Mouse (Mus musculus) heart, embryonic 16.5 days (tissue): ENCODE results near the gene Mycbp2. TPM values are rescaled to one million over a fixed set of nuclear protein-coding genes. Genes with fewer than 3 reads are reported as not detected.

Experiments used
- ATAC-seq: fragments of 200-750 bp; cut with Nextera tagmentation; replicated peaks from 2 replicates; pipeline ENCODE4 v1.8.0; 2017; ENCODE audit warnings: moderate number of reproducible peaks; ENCODE audit not compliant: insufficient read depth, low FRiP score; ENCODE audit errors: extremely low read depth
- H3K27ac ChIP-seq: fragments of 300-500 bp; sonication (generic); 2 replicates; pipeline ENCODE4 v1.5.1; 2014; ENCODE audit warnings: mild to moderate bottlenecking, low read length, control low read depth, moderate library complexity
- H3K27me3 ChIP-seq: fragments of 300-500 bp; sonication (generic); 2 replicates; pipeline ENCODE4 v1.6.1; 2014; ENCODE audit warnings: low read length, mixed read lengths; ENCODE audit not compliant: control insufficient read depth, insufficient read depth
- H3K36me3 ChIP-seq: fragments of 300-500 bp; sonication (generic); 2 replicates; pipeline ENCODE4 v1.6.1; 2014; ENCODE audit not compliant: control insufficient read depth, insufficient read depth
- H3K4me1 ChIP-seq: fragments of 300-500 bp; sonication (generic); 2 replicates; pipeline ENCODE4 v1.6.1; 2014; ENCODE audit warnings: low read length, mixed read lengths; ENCODE audit not compliant: control insufficient read depth, insufficient read depth
- H3K4me2 ChIP-seq: fragments of 300-500 bp; sonication (generic); 2 replicates; pipeline ENCODE4 v1.6.1; 2014; ENCODE audit warnings: low read depth, mild to moderate bottlenecking, control low read depth, low read length
- H3K4me3 ChIP-seq: fragments of 300-500 bp; sonication (generic); 2 replicates; pipeline ENCODE4 v1.5.1; 2014; ENCODE audit warnings: mild to moderate bottlenecking, control low read depth, low read length
- H3K9ac ChIP-seq: fragments of 300-500 bp; sonication (generic); 2 replicates; pipeline ENCODE4 v1.6.1; 2014; ENCODE audit warnings: low read length, control low read depth
- H3K9me3 ChIP-seq: fragments of 300-500 bp; sonication (generic); replicated peaks from 2 replicates; pipeline ENCODE4 v1.6.1; 2016; ENCODE audit warnings: low read length; ENCODE audit not compliant: control insufficient read depth
- WGBS: fragments of 180-500 bp; shearing (Covaris S2); extraction: QIAGEN DNeasy Blood & Tissue Kit; methylation state at CpG from one replicate; pipeline ENCODE4 v1.1.7; 2014; 5-methylcytosine and 5-hydroxymethylcytosine counted together
- polyA plus RNA-seq: library from polyadenylated mRNA; unstranded; fragments of >200 nt; fragmentation: Nextera tagmentation; extraction: Ambion mirVana; gene quantifications from 2 replicates; pipeline ENCODE4 v1.2.1, GENCODE M21; 2015

Mycbp2 gene
- polyA plus RNA-seq: 11.4 and 12.7 TPM in 2 replicates

DNA sequence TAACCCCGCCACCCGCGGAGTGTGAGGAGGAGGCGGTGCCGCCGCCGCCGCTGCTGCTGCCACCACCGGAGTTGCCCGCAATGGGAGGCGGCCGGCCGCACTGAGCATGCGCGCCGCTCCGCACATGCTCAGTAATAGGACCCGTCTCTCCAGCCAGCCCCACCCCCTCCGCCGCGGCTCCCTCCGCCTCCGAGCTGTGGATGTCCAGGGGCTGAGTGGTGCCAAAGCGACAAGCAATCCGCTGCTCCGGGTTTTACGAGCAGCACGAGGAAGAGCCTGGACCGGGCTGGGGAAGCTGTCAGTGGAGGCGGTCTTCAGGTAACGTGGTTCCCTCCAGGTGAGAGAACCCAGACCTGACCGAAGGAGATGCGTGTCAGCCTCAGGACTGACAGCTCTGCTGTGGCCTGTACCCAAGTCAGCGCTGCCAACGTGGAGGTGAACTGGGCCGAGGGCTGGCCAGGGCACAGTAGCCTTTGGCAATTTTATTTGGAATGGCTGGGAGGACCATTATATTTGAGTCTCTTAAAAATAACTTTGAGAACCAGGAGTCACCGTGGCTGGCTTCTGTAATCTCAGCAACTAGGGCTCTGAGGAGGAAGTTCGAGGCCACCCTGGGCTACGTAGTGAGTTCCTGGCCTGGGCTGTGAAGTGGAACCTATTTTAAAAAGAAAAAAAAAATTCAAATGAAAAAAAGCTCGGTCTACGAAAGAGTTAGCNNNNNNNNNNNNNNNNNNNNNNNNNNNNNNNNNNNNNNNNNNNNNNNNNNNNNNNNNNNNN lies at the start of gene Mycbp2:
Gene Mycbp2, minus strand, starts transcription at position 86 of the 777 bp plus-strand sequence.
- Histone ChIP-seq H3K9me3 (no peaks in the 10 kb centered on the region), H3K4me3 (peak within 1 kb of the TSS; percentile 88), H3K36me3 (no peaks in the 10 kb centered on the region), H3K27me3 (no peaks in the 10 kb centered on the region), H3K9ac (peak within 1 kb of the TSS; percentile 90), H3K27ac (peak within 1 kb of the TSS; percentile 89), H3K4me1 (peaks cover 18% of the 10 kb centered on the region), H3K4me2 (peak within 1 kb of the TSS; percentile 93)
- WGBS: 4% methylated on average over 41 of the region's 41 CpGs
- ATAC-seq: peak; percentile 97

DNA sequence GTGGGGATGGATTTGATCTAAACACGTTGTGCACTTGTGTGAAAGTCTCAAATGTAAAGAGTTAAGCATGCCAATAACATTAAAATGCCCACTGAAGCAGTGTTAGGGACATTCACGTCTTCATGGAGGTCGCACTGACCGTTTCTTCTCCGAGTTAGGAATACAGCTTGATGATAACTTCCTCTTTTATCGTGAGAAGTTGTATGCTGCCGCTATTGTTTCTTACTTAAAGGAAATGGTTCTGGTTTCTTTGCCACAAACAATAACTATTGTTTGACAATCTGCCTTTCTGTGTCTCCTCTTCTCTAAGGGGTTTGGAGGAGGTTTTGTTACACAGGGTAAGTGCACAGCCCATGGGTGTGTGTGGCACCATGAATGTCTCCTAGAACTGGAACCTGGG lies 45.8 kb upstream of the Mycbp2 start:
- Histone ChIP-seq H3K4me1 (no peaks in the 10 kb centered on the region), H3K4me2 (no peak overlapping the region), H3K27me3 (no peaks in the 10 kb centered on the region), H3K4me3 (no peak overlapping the region), H3K9ac (no peak overlapping the region), H3K36me3 (no peaks in the 10 kb centered on the region), H3K9me3 (no peaks in the 10 kb centered on the region), H3K27ac (no peak overlapping the region)
- ATAC-seq: no peak
- 72% methylated on average over 7 of the region's 7 CpGs for WGBS

DNA sequence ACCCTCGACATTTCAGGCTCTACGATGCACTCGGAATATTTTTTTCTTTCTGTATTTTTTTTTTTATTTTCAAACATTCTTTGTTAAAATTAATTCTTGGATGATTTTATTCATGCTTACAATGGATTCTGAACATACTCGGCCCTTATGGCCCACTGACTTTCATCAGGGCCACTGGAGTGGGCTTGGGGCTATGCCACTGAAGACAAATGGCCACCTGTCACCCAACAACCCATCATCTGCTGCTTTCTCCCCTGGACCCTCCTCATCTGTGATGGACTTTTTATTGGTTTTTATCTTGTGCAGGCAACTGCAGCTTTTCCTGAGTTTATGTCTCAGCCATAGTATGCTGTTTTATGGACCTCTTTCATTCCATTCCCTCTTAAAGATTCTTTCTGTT lies 40.8 kb upstream of the Mycbp2 start:
- Histone ChIP-seq H3K9ac (no peak overlapping the region), H3K27ac (no peak overlapping the region), H3K9me3 (no peaks in the 10 kb centered on the region), H3K4me3 (no peak overlapping the region), H3K27me3 (no peaks in the 10 kb centered on the region), H3K4me1 (no peaks in the 10 kb centered on the region), H3K36me3 (no peaks in the 10 kb centered on the region), H3K4me2 (no peak overlapping the region)
- no peak for ATAC-seq
- WGBS: 81% methylated on average over 4 of the region's 4 CpGs

GRCm38 (mm10) chr14:103386871-103387270 lies 40.3 kb upstream of the Mycbp2 start:
- no peaks in the 10 kb centered on the region for H3K36me3 ChIP-seq
- WGBS: 75% methylated on average over 8 of the region's 8 CpGs
- H3K9me3 ChIP-seq: no peaks in the 10 kb centered on the region
- no peak for ATAC-seq
- no peak overlapping the region for H3K4me2 ChIP-seq
- H3K27ac ChIP-seq: no peak overlapping the region
- no peaks in the 10 kb centered on the region for H3K4me1 ChIP-seq
- H3K4me3 ChIP-seq: no peak overlapping the region
- H3K27me3 ChIP-seq: no peaks in the 10 kb centered on the region
- no peak overlapping the region for H3K9ac ChIP-seq

- no peaks in the 10 kb centered on the region for H3K9me3 ChIP-seq
- H3K36me3 ChIP-seq: no peaks in the 10 kb centered on the region
- H3K27me3 ChIP-seq: no peaks in the 10 kb centered on the region
- H3K4me1 ChIP-seq: no peaks in the 10 kb centered on the region
- no peak overlapping the region for H3K4me2 ChIP-seq
- no peak overlapping the region for H3K9ac ChIP-seq
- WGBS: 60% methylated on average over 13 of the region's 13 CpGs
- ATAC-seq: no peak
- no peak overlapping the region for H3K4me3 ChIP-seq
- H3K27ac ChIP-seq: no peak overlapping the region
Observed at GRCm38 (mm10) chr14:103385084-103385610, 38.5 kb upstream of the Mycbp2 start.

- WGBS: 64% methylated on average over 3 of the region's 3 CpGs
- no peak overlapping the region for H3K27ac ChIP-seq
- H3K27me3 ChIP-seq: no peaks in the 10 kb centered on the region
- H3K4me1 ChIP-seq: no peaks in the 10 kb centered on the region
- no peaks in the 10 kb centered on the region for H3K36me3 ChIP-seq
- no peaks in the 10 kb centered on the region for H3K9me3 ChIP-seq
- no peak overlapping the region for H3K4me3 ChIP-seq
- no peak for ATAC-seq
- no peak overlapping the region for H3K4me2 ChIP-seq
- H3K9ac ChIP-seq: no peak overlapping the region
Observed at GRCm38 (mm10) chr14:103378703-103379102, 32.1 kb upstream of the Mycbp2 start.

GRCm38 (mm10) chr14:103376765-103377164 lies 30.2 kb upstream of the Mycbp2 start:
- H3K27me3 ChIP-seq: no peaks in the 10 kb centered on the region
- H3K27ac ChIP-seq: no peak overlapping the region
- H3K36me3 ChIP-seq: no peaks in the 10 kb centered on the region
- 75% methylated on average over 3 of the region's 3 CpGs for WGBS
- no peak overlapping the region for H3K4me2 ChIP-seq
- no peak overlapping the region for H3K9ac ChIP-seq
- H3K4me3 ChIP-seq: no peak overlapping the region
- ATAC-seq: no peak
- no peaks in the 10 kb centered on the region for H3K9me3 ChIP-seq
- H3K4me1 ChIP-seq: no peaks in the 10 kb centered on the region

DNA sequence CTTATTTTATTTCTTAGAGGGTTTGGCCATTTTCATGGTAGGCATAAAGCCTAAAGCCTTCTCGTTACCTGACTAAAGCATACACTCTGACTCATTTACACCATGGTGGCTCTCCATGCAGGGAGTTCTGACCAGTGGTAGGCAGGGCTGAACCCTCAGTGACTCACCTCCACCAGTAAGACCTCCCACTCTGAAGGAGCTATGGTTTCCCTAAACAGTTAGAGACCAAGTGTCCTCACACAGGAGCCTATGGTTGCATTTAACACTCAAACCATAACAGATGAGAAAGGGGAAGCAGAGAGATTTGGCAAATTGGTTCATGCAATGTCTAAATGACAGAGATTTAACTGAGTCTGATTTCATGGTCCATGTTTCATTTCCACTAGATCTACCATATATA lies 28.9 kb upstream of the Mycbp2 start:
- ATAC-seq: no peak
- Histone ChIP-seq H3K9me3 (no peaks in the 10 kb centered on the region), H3K4me1 (no peaks in the 10 kb centered on the region), H3K27ac (no peak overlapping the region), H3K36me3 (no peaks in the 10 kb centered on the region), H3K4me3 (no peak overlapping the region), H3K9ac (no peak overlapping the region), H3K4me2 (no peak overlapping the region), H3K27me3 (no peaks in the 10 kb centered on the region)
- WGBS: 82% methylated on average over 1 of the region's 1 CpGs

- no peaks in the 10 kb centered on the region for H3K27me3 ChIP-seq
- H3K4me3 ChIP-seq: no peak overlapping the region
- no peaks in the 10 kb centered on the region for H3K36me3 ChIP-seq
- H3K27ac ChIP-seq: no peak overlapping the region
- no peaks in the 10 kb centered on the region for H3K9me3 ChIP-seq
- H3K9ac ChIP-seq: no peak overlapping the region
- no peak for ATAC-seq
- WGBS: 45% methylated on average over 2 of the region's 2 CpGs
- H3K4me1 ChIP-seq: no peaks in the 10 kb centered on the region
- no peak overlapping the region for H3K4me2 ChIP-seq
Observed at GRCm38 (mm10) chr14:103363199-103363598, 16.6 kb upstream of the Mycbp2 start.
